Mouse (Mus musculus) kidney, embryonic 14.5 days (tissue): ENCODE data around the gene Slc16a10. TPM values are rescaled to one million over a fixed set of nuclear protein-coding genes. Genes with fewer than 3 reads are reported as not detected.

Experiments used
- ATAC-seq: fragments of 200-750 bp; cut with Nextera tagmentation; 2 replicates; pipeline ENCODE4 v1.8.0; 2017; ENCODE audit warnings: moderate number of reproducible peaks, mild to moderate bottlenecking, moderate TSS enrichment, moderate library complexity; ENCODE audit not compliant: low FRiP score, low TSS enrichment
- H3K27ac ChIP-seq: fragments of 300-500 bp; sonication (generic); 2 replicates; pipeline ENCODE4 v1.5.1; 2014; ENCODE audit warnings: low read depth, mild to moderate bottlenecking, low read length, moderate library complexity, mixed read lengths
- H3K27me3 ChIP-seq: fragments of 300-500 bp; sonication (generic); 2 replicates; pipeline ENCODE4 v1.6.1; 2014; ENCODE audit warnings: mild to moderate bottlenecking, low read length; ENCODE audit not compliant: control insufficient read depth, insufficient read depth
- H3K36me3 ChIP-seq: fragments of 300-500 bp; sonication (generic); 2 replicates; pipeline ENCODE4 v1.6.1; 2014; ENCODE audit warnings: low read length, mixed read lengths; ENCODE audit not compliant: control insufficient read depth, insufficient read depth
- H3K4me1 ChIP-seq: fragments of 300-500 bp; sonication (generic); 2 replicates; pipeline ENCODE4 v1.6.1; 2014; ENCODE audit warnings: low read length, mixed read lengths; ENCODE audit not compliant: control insufficient read depth, insufficient read depth
- H3K4me2 ChIP-seq: fragments of 300-500 bp; sonication (generic); replicated peaks from 2 replicates; pipeline ENCODE4 v1.6.1; 2014; ENCODE audit warnings: low read depth, mild to moderate bottlenecking, low read length
- H3K4me3 ChIP-seq: fragments of 300-500 bp; sonication (generic); 2 replicates; pipeline ENCODE4 v1.5.1; 2014; ENCODE audit warnings: mild to moderate bottlenecking, low read length
- H3K9ac ChIP-seq: fragments of 300-500 bp; sonication (generic); 2 replicates; pipeline ENCODE4 v1.6.1; 2014; ENCODE audit warnings: low read depth, mild to moderate bottlenecking, low read length, moderate library complexity
- H3K9me3 ChIP-seq: fragments of 300-500 bp; sonication (generic); 2 replicates; pipeline ENCODE4 v1.6.1; 2016; ENCODE audit warnings: low read length; ENCODE audit not compliant: control insufficient read depth
- WGBS: fragments of 180-500 bp; shearing (Covaris S2); extraction: QIAGEN DNeasy Blood & Tissue Kit; methylation state at CpG from one replicate; pipeline ENCODE4 v1.1.7; 2014; 5-methylcytosine and 5-hydroxymethylcytosine counted together
- polyA plus RNA-seq: library from polyadenylated mRNA; unstranded; fragments of >200 nt; fragmentation: Nextera tagmentation; extraction: Ambion mirVana; gene quantifications from 2 replicates; pipeline ENCODE4 v1.2.1, GENCODE M21; 2014

Gene Slc16a10
- polyA plus RNA-seq, 1 experiment from 2014 or later, result 9.2 TPM

GRCm38 (mm10) chr10:40161236-40161635, 19.2 kb upstream of the Slc16a10 start:
- WGBS, result 92% methylated on average over 2 of the region's 2 CpGs
- H3K27ac ChIP-seq, result no peak overlapping the region
- ATAC-seq, result no peak

GRCm38 (mm10) chr10:40152550-40152857, 10.4 kb upstream of the Slc16a10 start:
- no peak overlapping the region for H3K9ac ChIP-seq
- H3K36me3 ChIP-seq, result no peaks in the 10 kb centered on the region
- WGBS, result 80% methylated on average over 4 of the region's 4 CpGs
- H3K9me3 ChIP-seq, result no peaks in the 10 kb centered on the region
- ATAC-seq, result no peak
- 0 out of 2 replicates have a peak, but pooled peaks cover 3% of the 10 kb centered on the region for H3K4me1 ChIP-seq
- H3K27ac ChIP-seq, result peak overlapping the region; percentile 11; the same call in 1 of the 2 replicates
- H3K27me3 ChIP-seq, result no peaks in the 10 kb centered on the region
- no peak overlapping the region for H3K4me2 ChIP-seq
- H3K4me3 ChIP-seq, result no peak overlapping the region

More at GRCm38 (mm10) chr10:40161236-40161635, 19.2 kb upstream of the Slc16a10 start:
- Histone ChIP-seq H3K4me1 (no peaks in the 10 kb centered on the region), H3K9me3 (no peaks in the 10 kb centered on the region), H3K9ac (no peak overlapping the region), H3K4me2 (no peak overlapping the region), H3K4me3 (no peak overlapping the region), H3K27me3 (no peaks in the 10 kb centered on the region), H3K36me3 (no peaks in the 10 kb centered on the region)

GRCm38 (mm10) chr10:40151852-40152549, 9.9 kb upstream of the Slc16a10 start:
- no peak overlapping the region for H3K4me3 ChIP-seq
- no peaks in the 10 kb centered on the region for H3K36me3 ChIP-seq
- no peaks in the 10 kb centered on the region for H3K9me3 ChIP-seq
- WGBS, result 46% methylated on average over 8 of the region's 8 CpGs
- peak overlapping the region; percentile 11; the same call in 1 of the 2 replicates for H3K27ac ChIP-seq
- peak; percentile 89; the same call in 1 of the 2 replicates for ATAC-seq
- no peak overlapping the region for H3K4me2 ChIP-seq
- H3K4me1 ChIP-seq, result 0 out of 2 replicates have a peak, but pooled peaks cover 3% of the 10 kb centered on the region
- no peak overlapping the region for H3K9ac ChIP-seq
- H3K27me3 ChIP-seq, result no peaks in the 10 kb centered on the region

GRCm38 (mm10) chr10:40149584-40150145, 7.6 kb upstream of the Slc16a10 start:
- no peaks in the 10 kb centered on the region for H3K9me3 ChIP-seq
- no peaks in the 10 kb centered on the region for H3K27me3 ChIP-seq
- H3K4me2 ChIP-seq, result no peak overlapping the region
- no peak overlapping the region for H3K9ac ChIP-seq
- no peaks in the 10 kb centered on the region for H3K36me3 ChIP-seq
- H3K27ac ChIP-seq, result no peak overlapping the region
- H3K4me1 ChIP-seq, result 0 out of 2 replicates have a peak, but pooled peaks cover 3% of the 10 kb centered on the region
- no peak for ATAC-seq
- no peak overlapping the region for H3K4me3 ChIP-seq
- WGBS, result 93% methylated on average over 5 of the region's 5 CpGs

GRCm38 (mm10) chr10:40147325-40148059, 5.4 kb upstream of the Slc16a10 start:
- no peaks in the 10 kb centered on the region for H3K9me3 ChIP-seq
- WGBS, result 91% methylated on average over 8 of the region's 8 CpGs

GRCm38 (mm10) chr10:40146451-40146850, 4.4 kb upstream of the Slc16a10 start:
- no peak overlapping the region for H3K4me3 ChIP-seq
- no peak for ATAC-seq
- H3K27me3 ChIP-seq, result no peaks in the 10 kb centered on the region
- 82% methylated on average over 3 of the region's 3 CpGs for WGBS
- H3K9me3 ChIP-seq, result no peaks in the 10 kb centered on the region
- H3K27ac ChIP-seq, result no peak overlapping the region
- H3K4me2 ChIP-seq, result no peak overlapping the region
- no peaks in the 10 kb centered on the region for H3K36me3 ChIP-seq
- no peak overlapping the region for H3K9ac ChIP-seq
- H3K4me1 ChIP-seq, result 0 out of 2 replicates have a peak, but pooled peaks cover 3% of the 10 kb centered on the region

More at GRCm38 (mm10) chr10:40147325-40148059, 5.4 kb upstream of the Slc16a10 start:
- Histone ChIP-seq H3K4me3 (no peak overlapping the region), H3K27ac (no peak overlapping the region), H3K4me2 (no peak overlapping the region), H3K36me3 (no peaks in the 10 kb centered on the region), H3K4me1 (0 out of 2 replicates have a peak, but pooled peaks cover 2% of the 10 kb centered on the region), H3K9ac (no peak overlapping the region), H3K27me3 (no peaks in the 10 kb centered on the region)
- no peak for ATAC-seq

- WGBS, result 88% methylated on average over 1 of the region's 1 CpGs
- no peak overlapping the region for H3K9ac ChIP-seq
- no peaks in the 10 kb centered on the region for H3K27me3 ChIP-seq
- no peak overlapping the region for H3K27ac ChIP-seq
- 0 out of 2 replicates have a peak, but pooled peaks cover 3% of the 10 kb centered on the region for H3K4me1 ChIP-seq
- no peak overlapping the region for H3K4me3 ChIP-seq
- no peaks in the 10 kb centered on the region for H3K36me3 ChIP-seq
- H3K9me3 ChIP-seq, result no peaks in the 10 kb centered on the region
- ATAC-seq, result no peak
- no peak overlapping the region for H3K4me2 ChIP-seq
These were observed 2.8 kb upstream of the Slc16a10 start for GRCm38 (mm10) chr10:40144815-40145214.

- ATAC-seq, result peak; percentile 18; the same call in 1 of the 2 replicates
- Histone ChIP-seq H3K27ac (no peak overlapping the region), H3K4me2 (peak overlapping the region; percentile 99), H3K27me3 (no peaks in the 10 kb centered on the region), H3K4me3 (peak overlapping the region; percentile 69), H3K9me3 (no peaks in the 10 kb centered on the region), H3K4me1 (0 out of 2 replicates have a peak, but pooled peaks cover 3% of the 10 kb centered on the region), H3K36me3 (no peaks in the 10 kb centered on the region), H3K9ac (peak overlapping the region; percentile 72)
- 25% methylated on average over 27 of the region's 27 CpGs for WGBS
These were observed 824 bp downstream of the Slc16a10 start for GRCm38 (mm10) chr10:40141016-40141851.
